Mouse (Mus musculus): ENCODE data around the gene Wfdc13. TPM values are rescaled to one million over a fixed set of nuclear protein-coding genes. Genes with fewer than 3 reads are reported as not detected.

The Wfdc13 gene
- polyA plus RNA-seq, 1 experiment from 2014 or later = 0.93 TPM

GRCm38 (mm10) chr2:164734839-164735238 lies 49.9 kb downstream of the Wfdc13 start:
- Histone ChIP-seq H3K9ac (ENCODE audit: low read depth, low read length) (no peak overlapping the region), H3K4me3 (ENCODE audit: low read length) (no peak overlapping the region), H3K36me3 (ENCODE audit: control insufficient read depth, insufficient read depth, low read length) (no peaks in the 10 kb centered on the region), H3K4me1 (ENCODE audit: control insufficient read depth, insufficient read depth, low read length) (no peaks in the 10 kb centered on the region), H3K9me3 (ENCODE audit: control insufficient read depth, low read length) (no peaks in the 10 kb centered on the region), H3K4me2 (replicated peaks; ENCODE audit: low read depth, low read length) (no peak overlapping the region), H3K27me3 (ENCODE audit: control insufficient read depth, insufficient read depth, low read length) (no peaks in the 10 kb centered on the region), H3K27ac (ENCODE audit: low read depth, low read length) (no peak overlapping the region)
- WGBS = 81% methylated on average over 5 of the region's 5 CpGs
- no peak for ATAC-seq (ENCODE audit: low FRiP score, low TSS enrichment)

- Histone ChIP-seq H3K9me3 (ENCODE audit: control insufficient read depth, low read length) (no peaks in the 10 kb centered on the region), H3K4me2 (replicated peaks; ENCODE audit: low read depth, low read length) (no peak overlapping the region), H3K27me3 (ENCODE audit: control insufficient read depth, insufficient read depth, low read length) (no peaks in the 10 kb centered on the region), H3K9ac (ENCODE audit: low read depth, low read length) (no peak overlapping the region), H3K4me1 (ENCODE audit: control insufficient read depth, insufficient read depth, low read length) (no peaks in the 10 kb centered on the region), H3K36me3 (ENCODE audit: control insufficient read depth, insufficient read depth, low read length) (no peaks in the 10 kb centered on the region), H3K27ac (ENCODE audit: low read depth, low read length) (no peak overlapping the region), H3K4me3 (ENCODE audit: low read length) (no peak overlapping the region)
- no peak for ATAC-seq (ENCODE audit: low FRiP score, low TSS enrichment)
- WGBS = 91% methylated on average over 5 of the region's 5 CpGs
Observed at GRCm38 (mm10) chr2:164735446-164735845, 50.5 kb downstream of the Wfdc13 start.

Other genes starting within 250 kb of the Wfdc13 start
- 87.8 and 108 TPM in 2 replicates for gene Sdc4, start 241.2 kb upstream of the Wfdc13 start, polyA plus RNA-seq (2014; fragmentation: Nextera tagmentation; extraction: Ambion mirVana)
- gene Sys1, start 228.1 kb upstream of the Wfdc13 start, polyA plus RNA-seq (2014; fragmentation: Nextera tagmentation; extraction: Ambion mirVana) = 66.8 and 69.4 TPM in 2 replicates
- 7.1 and 8.4 TPM in 2 replicates for gene Gm20458, start 224.1 kb upstream of the Wfdc13 start, polyA plus RNA-seq (2014; fragmentation: Nextera tagmentation; extraction: Ambion mirVana)
- gene Trp53tg5, start 211.4 kb upstream of the Wfdc13 start, polyA plus RNA-seq (2014; fragmentation: Nextera tagmentation; extraction: Ambion mirVana) = not detected in 2 replicates
- 12.4 and 14.7 TPM in 2 replicates for gene Dbndd2, start 199.0 kb upstream of the Wfdc13 start, polyA plus RNA-seq (2014; fragmentation: Nextera tagmentation; extraction: Ambion mirVana)
- gene Pigt, start 187.6 kb upstream of the Wfdc13 start, polyA plus RNA-seq (2014; fragmentation: Nextera tagmentation; extraction: Ambion mirVana) = 70.7 and 79.2 TPM in 2 replicates
- gene Wfdc2, start 122.7 kb upstream of the Wfdc13 start, polyA plus RNA-seq (2014; fragmentation: Nextera tagmentation; extraction: Ambion mirVana) = 330 and 331 TPM in 2 replicates
- gene Spint3, start 111.6 kb upstream of the Wfdc13 start, polyA plus RNA-seq (2014; fragmentation: Nextera tagmentation; extraction: Ambion mirVana) = not detected in 2 replicates
- not detected in 2 replicates for gene Wfdc6a, start 99.7 kb upstream of the Wfdc13 start, polyA plus RNA-seq (2014; fragmentation: Nextera tagmentation; extraction: Ambion mirVana)
- gene Eppin, start 91.5 kb upstream of the Wfdc13 start, polyA plus RNA-seq (2014; fragmentation: Nextera tagmentation; extraction: Ambion mirVana) = not detected in 2 replicates
- gene Wfdc6b, start 71.6 kb upstream of the Wfdc13 start, polyA plus RNA-seq (2014; fragmentation: Nextera tagmentation; extraction: Ambion mirVana) = not detected in 2 replicates
- not detected in 2 replicates for gene Wfdc8, start 71.5 kb upstream of the Wfdc13 start, polyA plus RNA-seq (2014; fragmentation: Nextera tagmentation; extraction: Ambion mirVana)
- gene Wfdc16, start 46.3 kb upstream of the Wfdc13 start, polyA plus RNA-seq (2014; fragmentation: Nextera tagmentation; extraction: Ambion mirVana) = not detected in 2 replicates
- gene Wfdc10, start 29.1 kb upstream of the Wfdc13 start, polyA plus RNA-seq (2014; fragmentation: Nextera tagmentation; extraction: Ambion mirVana) = not detected in 2 replicates
- gene Wfdc9, start 28.5 kb upstream of the Wfdc13 start, polyA plus RNA-seq (2014; fragmentation: Nextera tagmentation; extraction: Ambion mirVana) = not detected in 2 replicates
- gene Wfdc11, start 11.0 kb upstream of the Wfdc13 start, polyA plus RNA-seq (2014; fragmentation: Nextera tagmentation; extraction: Ambion mirVana) = not detected in 2 replicates
- 1.1 and 1.4 TPM in 2 replicates for gene Spint4, start 13.4 kb downstream of the Wfdc13 start, polyA plus RNA-seq (2014; fragmentation: Nextera tagmentation; extraction: Ambion mirVana)
- gene Spint5, start 30.2 kb downstream of the Wfdc13 start, polyA plus RNA-seq (2014; fragmentation: Nextera tagmentation; extraction: Ambion mirVana) = not detected in 2 replicates
- gene Wfdc3, start 60.8 kb downstream of the Wfdc13 start, polyA plus RNA-seq (2014; fragmentation: Nextera tagmentation; extraction: Ambion mirVana) = 0.83 and 1.4 TPM in 2 replicates
- 64.4 and 70.8 TPM in 2 replicates for gene Dnttip1, start 60.9 kb downstream of the Wfdc13 start, polyA plus RNA-seq (2014; fragmentation: Nextera tagmentation; extraction: Ambion mirVana)
- gene Ube2c, start 84.8 kb downstream of the Wfdc13 start, polyA plus RNA-seq (2014; fragmentation: Nextera tagmentation; extraction: Ambion mirVana) = 559 and 687 TPM in 2 replicates
- gene Tnnc2, start 94.9 kb downstream of the Wfdc13 start, polyA plus RNA-seq (2014; fragmentation: Nextera tagmentation; extraction: Ambion mirVana) = 1.8 and 1.9 TPM in 2 replicates
- gene Snx21, start 100.7 kb downstream of the Wfdc13 start, polyA plus RNA-seq (2014; fragmentation: Nextera tagmentation; extraction: Ambion mirVana) = 16.0 and 16.6 TPM in 2 replicates
- gene Acot8, start 119.8 kb downstream of the Wfdc13 start, polyA plus RNA-seq (2014; fragmentation: Nextera tagmentation; extraction: Ambion mirVana) = 13.7 and 17.0 TPM in 2 replicates
- 7.3 and 9.0 TPM in 2 replicates for gene Zswim3, start 120.0 kb downstream of the Wfdc13 start, polyA plus RNA-seq (2014; fragmentation: Nextera tagmentation; extraction: Ambion mirVana)
- 12.4 and 20.0 TPM in 2 replicates for gene Zswim1, start 137.6 kb downstream of the Wfdc13 start, polyA plus RNA-seq (2014; fragmentation: Nextera tagmentation; extraction: Ambion mirVana)
- not detected in 2 replicates for gene Spata25, start 143.4 kb downstream of the Wfdc13 start, polyA plus RNA-seq (2014; fragmentation: Nextera tagmentation; extraction: Ambion mirVana)
- 122 and 135 TPM in 2 replicates for gene Ctsa, start 147.8 kb downstream of the Wfdc13 start, polyA plus RNA-seq (2014; fragmentation: Nextera tagmentation; extraction: Ambion mirVana)
- gene Neurl2, start 148.3 kb downstream of the Wfdc13 start, polyA plus RNA-seq (2014; fragmentation: Nextera tagmentation; extraction: Ambion mirVana) = 6.0 and 6.6 TPM in 2 replicates
- 25.7 and 34.6 TPM in 2 replicates for gene Pltp, start 172.6 kb downstream of the Wfdc13 start, polyA plus RNA-seq (2014; fragmentation: Nextera tagmentation; extraction: Ambion mirVana)
- gene Pcif1, start 194.2 kb downstream of the Wfdc13 start, polyA plus RNA-seq (2014; fragmentation: Nextera tagmentation; extraction: Ambion mirVana) = 68.9 and 72.9 TPM in 2 replicates
- 10.7 and 13.8 TPM in 2 replicates for gene Zfp335, start 226.7 kb downstream of the Wfdc13 start, polyA plus RNA-seq (2014; fragmentation: Nextera tagmentation; extraction: Ambion mirVana)